Mouse (Mus musculus): ENCODE results near the gene Tnfrsf12a. TPM values are rescaled to one million over a fixed set of nuclear protein-coding genes. Genes with fewer than 3 reads are reported as not detected.
A peak's percentile ranks its signal among the peaks of the same experiment; 100 is the strongest.

The Tnfrsf12a gene
- polyA plus RNA-seq, 1 experiment from 2014 or later = 119 TPM

GRCm38 (mm10) chr17:23680336-23680735, 3.1 kb upstream of the Tnfrsf12a start:
- Histone ChIP-seq H3K27me3 (replicated peaks) (peaks cover 72% of the 10 kb centered on the region), H3K9ac (no peak overlapping the region), H3K36me3 (peaks cover 3% of the 10 kb centered on the region; the same call in 1 of the 2 replicates), H3K9me3 (replicated peaks) (no peaks in the 10 kb centered on the region), H3K27ac (ENCODE audit: poor library complexity, severe bottlenecking) (no peak overlapping the region), H3K4me2 (no peak overlapping the region), H3K4me3 (no peak overlapping the region), H3K4me1 (replicated peaks) (peaks cover 14% of the 10 kb centered on the region)
- ATAC-seq (ENCODE audit: insufficient number of reproducible peaks, low FRiP score) = no peak
- 56% methylated on average over 9 of the region's 9 CpGs for WGBS

- Histone ChIP-seq H3K9ac (no peak within 1 kb of the TSS), H3K9me3 (replicated peaks) (no peaks in the 10 kb centered on the region), H3K27me3 (replicated peaks) (peaks cover 62% of the 10 kb centered on the region), H3K4me1 (replicated peaks) (peaks cover 24% of the 10 kb centered on the region), H3K27ac (ENCODE audit: poor library complexity, severe bottlenecking) (no peak within 1 kb of the TSS), H3K4me3 (peak within 1 kb of the TSS; percentile 12), H3K4me2 (peak within 1 kb of the TSS; percentile 48), H3K36me3 (peaks cover 4% of the 10 kb centered on the region; the same call in 1 of the 2 replicates)
- ATAC-seq (ENCODE audit: insufficient number of reproducible peaks, low FRiP score) = no peak
- WGBS = 2% methylated on average over 38 of the region's 38 CpGs
These were observed 2.0 kb upstream of the Tnfrsf12a start, which contains the start of gene Cldn6 for GRCm38 (mm10) chr17:23679127-23679835. TSS of gene Cldn6 (plus strand) at chr17:23679249.

GRCm38 (mm10) chr17:23676473-23677031, 716 bp downstream of the Tnfrsf12a start:
- Histone ChIP-seq H3K27me3 (replicated peaks) (peaks cover 35% of the 10 kb centered on the region), H3K9me3 (replicated peaks) (no peaks in the 10 kb centered on the region), H3K36me3 (peaks cover 8% of the 10 kb centered on the region; the same call in 1 of the 2 replicates), H3K9ac (peak overlapping the region; percentile 86), H3K4me1 (replicated peaks) (peaks cover 33% of the 10 kb centered on the region), H3K4me2 (peak overlapping the region; percentile 88), H3K4me3 (peak overlapping the region; percentile 72), H3K27ac (ENCODE audit: poor library complexity, severe bottlenecking) (peak overlapping the region; percentile 96)
- WGBS = under 1% methylated on average over 37 of the region's 37 CpGs
- ATAC-seq (ENCODE audit: insufficient number of reproducible peaks, low FRiP score) = peak; percentile 10; the same call in 1 of the 2 replicates

GRCm38 (mm10) chr17:23675564-23676281, 1.5 kb downstream of the Tnfrsf12a start:
- H3K27ac ChIP-seq (ENCODE audit: poor library complexity, severe bottlenecking) = peak overlapping the region; percentile 96
- peak overlapping the region; percentile 88 for H3K4me2 ChIP-seq

GRCm38 (mm10) chr17:23675127-23675526, 2.1 kb downstream of the Tnfrsf12a start:
- H3K4me2 ChIP-seq = peak overlapping the region; percentile 88
- peaks cover 16% of the 10 kb centered on the region for H3K36me3 ChIP-seq
- no peak for ATAC-seq (ENCODE audit: insufficient number of reproducible peaks, low FRiP score)
- H3K4me3 ChIP-seq = peak overlapping the region; percentile 72
- WGBS = 5% methylated on average over 5 of the region's 5 CpGs
- no peaks in the 10 kb centered on the region for H3K9me3 ChIP-seq (replicated peaks)
- peak overlapping the region; percentile 96 for H3K27ac ChIP-seq (ENCODE audit: poor library complexity, severe bottlenecking)
- H3K4me1 ChIP-seq (replicated peaks) = peaks cover 34% of the 10 kb centered on the region
- peak overlapping the region; percentile 86 for H3K9ac ChIP-seq
- peaks cover 21% of the 10 kb centered on the region for H3K27me3 ChIP-seq (replicated peaks)

More at GRCm38 (mm10) chr17:23675564-23676281, 1.5 kb downstream of the Tnfrsf12a start:
- no peak for ATAC-seq (ENCODE audit: insufficient number of reproducible peaks, low FRiP score)
- Histone ChIP-seq H3K9me3 (replicated peaks) (no peaks in the 10 kb centered on the region), H3K4me3 (peak overlapping the region; percentile 72), H3K9ac (peak overlapping the region; percentile 86), H3K27me3 (replicated peaks) (peaks cover 27% of the 10 kb centered on the region), H3K4me1 (replicated peaks) (peaks cover 34% of the 10 kb centered on the region), H3K36me3 (peaks cover 10% of the 10 kb centered on the region; the same call in 1 of the 2 replicates)
- 7% methylated on average over 15 of the region's 15 CpGs for WGBS

GRCm38 (mm10) chr17:23674271-23674952, 2.9 kb downstream of the Tnfrsf12a start:
- H3K9ac ChIP-seq = peak overlapping the region; percentile 86
- H3K27me3 ChIP-seq (replicated peaks) = peaks cover 14% of the 10 kb centered on the region
- WGBS = 21% methylated on average over 9 of the region's 9 CpGs
- peak overlapping the region; percentile 72 for H3K4me3 ChIP-seq
- peak overlapping the region; percentile 96 for H3K27ac ChIP-seq (ENCODE audit: poor library complexity, severe bottlenecking)
- H3K4me2 ChIP-seq = peak overlapping the region; percentile 88
- H3K4me1 ChIP-seq (replicated peaks) = peaks cover 32% of the 10 kb centered on the region
- H3K36me3 ChIP-seq = peaks cover 23% of the 10 kb centered on the region
- 0 out of 2 replicates have a peak, but pooled peaks have one; percentile 0 for ATAC-seq (ENCODE audit: insufficient number of reproducible peaks, low FRiP score)
- H3K9me3 ChIP-seq (replicated peaks) = no peaks in the 10 kb centered on the region

GRCm38 (mm10) chr17:23673424-23674073, 3.7 kb downstream of the Tnfrsf12a start, which contains the start of the genes Hcfc1r1 and Thoc6:
TSS of gene Hcfc1r1 (plus strand) at chr17:23673596.
TSS of gene Thoc6 (minus strand) at chr17:23673882.
- Histone ChIP-seq H3K27me3 (replicated peaks) (peaks cover 5% of the 10 kb centered on the region), H3K27ac (ENCODE audit: poor library complexity, severe bottlenecking) (peak within 1 kb of the TSS; percentile 96), H3K36me3 (peaks cover 32% of the 10 kb centered on the region), H3K4me2 (peak within 1 kb of the TSS; percentile 88), H3K4me1 (replicated peaks) (peaks cover 28% of the 10 kb centered on the region), H3K4me3 (peak within 1 kb of the TSS; percentile 72), H3K9ac (peak within 1 kb of the TSS; percentile 86), H3K9me3 (replicated peaks) (no peaks in the 10 kb centered on the region)
- WGBS = under 1% methylated on average over 45 of the region's 45 CpGs
- peak; percentile 90 for ATAC-seq (ENCODE audit: insufficient number of reproducible peaks, low FRiP score)

- peak overlapping the region; percentile 88 for H3K4me2 ChIP-seq
- 67% methylated on average over 3 of the region's 3 CpGs for WGBS
- no peaks in the 10 kb centered on the region for H3K27me3 ChIP-seq (replicated peaks)
- H3K27ac ChIP-seq (ENCODE audit: poor library complexity, severe bottlenecking) = no peak overlapping the region
- H3K4me3 ChIP-seq = peak overlapping the region; percentile 72
- H3K36me3 ChIP-seq = peaks cover 40% of the 10 kb centered on the region
- no peaks in the 10 kb centered on the region for H3K9me3 ChIP-seq (replicated peaks)
- H3K4me1 ChIP-seq (replicated peaks) = peaks cover 28% of the 10 kb centered on the region
- 0 out of 2 replicates have a peak overlapping the region, but pooled peaks have one; percentile 24 for H3K9ac ChIP-seq
- ATAC-seq (ENCODE audit: insufficient number of reproducible peaks, low FRiP score) = no peak
These were observed 4.5 kb downstream of the Tnfrsf12a start for GRCm38 (mm10) chr17:23672761-23673160.

GRCm38 (mm10) chr17:23671519-23671918, 5.7 kb downstream of the Tnfrsf12a start:
- H3K9ac ChIP-seq = no peak overlapping the region
- ATAC-seq (ENCODE audit: insufficient number of reproducible peaks, low FRiP score) = no peak
- peaks cover 52% of the 10 kb centered on the region for H3K36me3 ChIP-seq
- peaks cover 28% of the 10 kb centered on the region for H3K4me1 ChIP-seq (replicated peaks)
- H3K27ac ChIP-seq (ENCODE audit: poor library complexity, severe bottlenecking) = no peak overlapping the region
- H3K9me3 ChIP-seq (replicated peaks) = no peaks in the 10 kb centered on the region
- 87% methylated on average over 3 of the region's 3 CpGs for WGBS
- no peak overlapping the region for H3K4me2 ChIP-seq
- H3K4me3 ChIP-seq = no peak overlapping the region
- H3K27me3 ChIP-seq (replicated peaks) = no peaks in the 10 kb centered on the region

- Histone ChIP-seq H3K27me3 (replicated peaks) (no peaks in the 10 kb centered on the region), H3K4me3 (no peak overlapping the region), H3K9ac (no peak overlapping the region), H3K9me3 (replicated peaks) (no peaks in the 10 kb centered on the region), H3K4me1 (replicated peaks) (peaks cover 22% of the 10 kb centered on the region), H3K27ac (ENCODE audit: poor library complexity, severe bottlenecking) (no peak overlapping the region), H3K36me3 (peaks cover 60% of the 10 kb centered on the region), H3K4me2 (no peak overlapping the region)
- no peak for ATAC-seq (ENCODE audit: insufficient number of reproducible peaks, low FRiP score)
- WGBS = 86% methylated on average over 7 of the region's 7 CpGs
These were observed 6.7 kb downstream of the Tnfrsf12a start for GRCm38 (mm10) chr17:23670516-23671074.
